Mouse (Mus musculus) forebrain, postnatal 0 days (tissue): ENCODE data around the gene Btn2a2. TPM values are rescaled to one million over a fixed set of nuclear protein-coding genes. Genes with fewer than 3 reads are reported as not detected.
"Not testable (repeated sequence)": the region's sequence is repeated elsewhere in the genome, so short reads cannot be mapped to it uniquely, and the experiment has no call there.

Experiments used
- ATAC-seq: fragments of 200-750 bp; cut with Nextera tagmentation; 2 replicates; pipeline ENCODE4 v1.8.0; 2017; ENCODE audit warnings: mild to moderate bottlenecking, moderate library complexity
- DNase-seq: peaks from one replicate; pipeline ENCODE4 v3.0.0-alpha.2; 2015
- H3K27ac ChIP-seq: fragments of 300-500 bp; sonication (generic); 2 replicates; pipeline ENCODE4 v1.5.1; 2014; ENCODE audit warnings: low read depth, mild to moderate bottlenecking, antibody characterized with exemption, low read length, moderate library complexity, mixed read lengths
- H3K27me3 ChIP-seq: fragments of 300-500 bp; sonication (generic); 2 replicates; pipeline ENCODE4 v1.6.1; 2014; ENCODE audit warnings: mild to moderate bottlenecking, low read length, mixed read lengths; ENCODE audit not compliant: insufficient read depth
- H3K36me3 ChIP-seq: fragments of 300-500 bp; sonication (generic); 2 replicates; pipeline ENCODE4 v1.6.1; 2014; ENCODE audit warnings: mild to moderate bottlenecking, moderate library complexity; ENCODE audit not compliant: insufficient read depth
- H3K4me1 ChIP-seq: fragments of 300-500 bp; sonication (generic); 2 replicates; pipeline ENCODE4 v1.6.1; 2014; ENCODE audit warnings: antibody characterized with exemption; ENCODE audit not compliant: insufficient read depth
- H3K4me2 ChIP-seq: fragments of 300-500 bp; sonication (generic); 2 replicates; pipeline ENCODE4 v1.6.1; 2014; ENCODE audit warnings: low read depth, mild to moderate bottlenecking, moderate library complexity
- H3K4me3 ChIP-seq: fragments of 300-500 bp; sonication (generic); 2 replicates; pipeline ENCODE4 v1.5.1; 2014; ENCODE audit warnings: low read depth, low read length, mixed read lengths
- H3K9ac ChIP-seq: fragments of 300-500 bp; sonication (generic); 2 replicates; pipeline ENCODE4 v1.6.1; 2014; ENCODE audit warnings: mild to moderate bottlenecking
- H3K9me3 ChIP-seq: fragments of 300-500 bp; sonication (generic); 2 replicates; pipeline ENCODE4 v1.6.1; 2016; ENCODE audit warnings: low read length
- CTCF ChIP-seq: sonication (generic); IDR thresholded peaks from 2 replicates; pipeline ENCODE4 v1.5.1; 2016; ENCODE audit warnings: antibody characterized with exemption, control low read depth, low read depth
- WGBS: fragments of 180-500 bp; shearing (Covaris S2); extraction: QIAGEN DNeasy Blood & Tissue Kit; methylation state at CpG from one replicate; pipeline ENCODE4 v1.1.7; 2014; 5-methylcytosine and 5-hydroxymethylcytosine counted together
- polyA plus RNA-seq: library from polyadenylated mRNA; unstranded; fragments of >200 nt; fragmentation: Nextera tagmentation; extraction: Ambion mirVana; gene quantifications from 2 replicates; pipeline ENCODE4 v1.2.1, GENCODE M21; 2015
- total RNA-seq: library from RNA; depleted of rRNA; stranded (reverse); fragments of >200 nt; gene quantifications from 2 replicates; pipeline ENCODE4 v1.2.3, GENCODE M21; 2014

Btn2a2 gene
- total and polyA plus RNA-seq, 2 experiments from 2014 or later: not detected

DNA sequence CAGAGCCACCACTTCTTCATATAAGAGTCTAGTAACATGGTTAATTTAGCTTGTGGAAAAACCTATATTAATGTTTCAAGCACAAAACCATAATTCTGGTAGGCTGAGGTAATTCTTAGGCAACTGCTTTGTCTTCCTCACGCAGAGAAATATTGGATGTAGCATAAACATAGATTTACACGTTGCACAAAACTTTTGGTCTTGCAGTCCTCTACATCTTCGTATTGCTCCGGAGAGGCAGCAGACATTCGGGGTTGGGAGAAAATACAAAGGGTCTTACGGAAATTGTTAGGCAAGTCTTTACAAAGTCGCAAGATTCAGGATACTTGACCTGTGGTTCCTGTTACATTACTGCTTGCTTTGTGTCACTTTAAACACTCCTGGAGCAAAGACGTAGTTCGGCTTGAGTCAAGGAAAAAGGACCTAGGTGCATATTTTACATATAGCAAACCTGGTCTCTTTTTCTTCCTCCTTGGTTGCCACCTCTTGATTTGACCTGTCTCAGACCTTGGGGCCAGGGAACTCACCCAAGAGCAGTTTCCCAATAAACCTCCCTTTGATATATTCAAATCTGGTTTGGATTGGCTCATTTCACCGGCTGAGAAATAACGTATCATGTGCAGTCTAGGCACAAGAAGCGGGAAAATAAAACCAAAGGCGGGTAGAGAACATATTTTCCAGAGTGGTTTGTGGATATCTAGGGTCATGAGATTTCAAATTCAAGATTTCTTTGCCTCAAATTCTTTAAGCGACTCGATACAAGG is 45.9 kb upstream of the Btn2a2 start:
- H3K27ac ChIP-seq: peak overlapping the region; percentile 67
- under 1% methylated on average over 15 of the region's 15 CpGs for WGBS

DNA sequence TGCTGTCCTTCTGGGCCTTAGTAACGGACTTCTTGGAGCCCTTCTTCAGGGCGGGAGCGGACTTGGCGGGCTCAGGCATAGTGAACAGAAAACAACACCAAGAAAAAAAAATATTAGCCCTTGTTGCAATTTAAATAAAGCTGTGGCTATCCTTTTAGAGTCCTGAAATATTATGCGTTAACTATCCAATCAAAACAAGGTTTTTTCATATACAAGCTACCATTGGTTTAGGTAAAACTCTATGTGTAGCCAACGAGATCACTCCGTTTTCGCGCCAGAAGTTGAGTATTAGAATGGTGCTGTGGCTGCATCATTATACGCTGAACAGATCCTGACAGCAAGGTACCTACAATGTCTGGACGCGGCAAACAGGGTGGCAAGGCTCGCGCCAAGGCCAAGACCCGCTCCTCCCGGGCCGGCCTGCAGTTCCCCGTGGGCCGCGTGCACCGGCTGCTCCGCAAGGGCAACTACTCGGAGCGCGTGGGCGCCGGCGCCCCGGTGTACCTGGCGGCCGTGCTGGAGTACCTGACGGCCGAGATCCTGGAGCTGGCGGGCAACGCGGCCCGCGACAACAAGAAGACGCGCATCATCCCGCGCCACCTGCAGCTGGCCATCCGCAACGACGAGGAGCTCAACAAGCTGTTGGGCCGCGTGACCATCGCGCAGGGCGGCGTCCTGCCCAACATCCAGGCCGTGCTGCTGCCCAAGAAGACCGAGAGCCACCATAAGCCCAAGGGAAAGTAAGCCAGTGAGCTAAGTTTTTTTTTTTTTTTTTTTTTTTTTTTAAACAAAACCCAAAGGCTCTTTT is 45.1 kb upstream of the Btn2a2 start, which contains the start of gene Hist1h2af:
Gene Hist1h2af (plus strand): TSS at position 347 of the 808 bp plus-strand sequence.
- not testable (repeated sequence) for H3K36me3 ChIP-seq, H3K9me3 ChIP-seq, H3K27me3 ChIP-seq
- peak within 1 kb of the TSS; percentile 22 for H3K9ac ChIP-seq
- DNase-seq (peak; percentile 90), ATAC-seq (peak; percentile 30; the same call in 1 of the 2 replicates)
- H3K4me1 ChIP-seq: peaks cover 22% of the 10 kb centered on the region
- under 1% methylated on average over 19 of the region's 53 CpGs for WGBS
- peak within 1 kb of the TSS; percentile 72 for H3K4me2 ChIP-seq
- peak within 1 kb of the TSS; percentile 67 for H3K27ac ChIP-seq
- peak within 1 kb of the TSS; percentile 47 for H3K4me3 ChIP-seq

More for the DNA sequence above, 45.9 kb upstream of the Btn2a2 start:
- peak overlapping the region; percentile 72 for H3K4me2 ChIP-seq
- TF ChIP-seq CTCF: no peak
- H3K27me3 ChIP-seq: no peaks in the 10 kb centered on the region
- H3K4me3 ChIP-seq: peak overlapping the region; percentile 47
- no peaks in the 10 kb centered on the region for H3K9me3 ChIP-seq
- peak overlapping the region; percentile 22; the same call in 1 of the 2 replicates for H3K9ac ChIP-seq
- ATAC-seq (0 out of 2 replicates have a peak, but pooled peaks have one; percentile 8), DNase-seq (no peak)
- H3K36me3 ChIP-seq: no peaks in the 10 kb centered on the region
- peaks cover 22% of the 10 kb centered on the region for H3K4me1 ChIP-seq

DNA sequence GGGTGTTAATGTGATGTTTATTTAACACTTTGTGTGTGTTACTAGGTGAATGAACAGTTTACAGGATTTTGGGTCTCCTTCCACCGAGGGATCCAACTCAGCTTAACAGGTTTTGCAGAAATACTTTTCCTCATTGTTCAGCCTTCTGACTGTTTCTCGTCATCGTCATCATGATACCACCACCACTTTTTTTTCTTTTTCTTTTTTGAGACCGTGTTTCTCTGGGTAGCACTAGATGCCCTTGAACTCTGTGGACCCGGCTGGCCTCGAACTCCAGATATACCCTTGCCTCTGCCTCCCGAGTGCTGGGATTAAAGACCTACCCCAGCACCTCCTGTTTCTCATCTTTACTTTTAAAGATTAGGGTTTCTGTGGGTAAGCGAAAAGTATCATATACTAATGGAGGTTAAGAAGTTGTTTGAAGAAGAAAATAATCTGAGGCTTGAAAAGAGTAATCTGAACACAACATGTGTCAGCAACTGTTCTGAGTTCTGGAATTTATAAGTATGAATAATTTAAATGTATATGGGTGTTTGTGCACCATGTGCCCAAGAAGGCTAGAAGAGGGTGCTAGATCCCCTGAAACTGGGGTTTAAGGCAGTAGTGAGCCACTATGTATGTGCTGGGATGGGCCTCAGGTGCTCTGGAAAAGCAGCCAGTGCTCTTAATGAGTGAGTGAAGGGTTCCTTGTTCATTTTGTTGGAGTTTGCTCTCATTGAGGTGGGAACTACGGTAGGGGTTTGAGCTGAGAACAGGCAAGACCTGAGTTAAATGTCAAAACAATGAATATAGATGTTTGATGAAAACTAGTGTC is 43.8 kb upstream of the Btn2a2 start:
- TF ChIP-seq CTCF: no peak
- Histone ChIP-seq H3K4me3 (peak overlapping the region; percentile 68), H3K4me2 (peak overlapping the region; percentile 72), H3K4me1 (peaks cover 22% of the 10 kb centered on the region), H3K9ac (peak overlapping the region; percentile 82; the same call in 1 of the 2 replicates), H3K27ac (peak overlapping the region; percentile 98; the same call in 1 of the 2 replicates), H3K27me3 (no peaks in the 10 kb centered on the region), H3K9me3 (no peaks in the 10 kb centered on the region), H3K36me3 (no peaks in the 10 kb centered on the region)
- no peak for ATAC-seq
- 13% methylated on average over 9 of the region's 9 CpGs for WGBS
- no peak for DNase-seq

DNA sequence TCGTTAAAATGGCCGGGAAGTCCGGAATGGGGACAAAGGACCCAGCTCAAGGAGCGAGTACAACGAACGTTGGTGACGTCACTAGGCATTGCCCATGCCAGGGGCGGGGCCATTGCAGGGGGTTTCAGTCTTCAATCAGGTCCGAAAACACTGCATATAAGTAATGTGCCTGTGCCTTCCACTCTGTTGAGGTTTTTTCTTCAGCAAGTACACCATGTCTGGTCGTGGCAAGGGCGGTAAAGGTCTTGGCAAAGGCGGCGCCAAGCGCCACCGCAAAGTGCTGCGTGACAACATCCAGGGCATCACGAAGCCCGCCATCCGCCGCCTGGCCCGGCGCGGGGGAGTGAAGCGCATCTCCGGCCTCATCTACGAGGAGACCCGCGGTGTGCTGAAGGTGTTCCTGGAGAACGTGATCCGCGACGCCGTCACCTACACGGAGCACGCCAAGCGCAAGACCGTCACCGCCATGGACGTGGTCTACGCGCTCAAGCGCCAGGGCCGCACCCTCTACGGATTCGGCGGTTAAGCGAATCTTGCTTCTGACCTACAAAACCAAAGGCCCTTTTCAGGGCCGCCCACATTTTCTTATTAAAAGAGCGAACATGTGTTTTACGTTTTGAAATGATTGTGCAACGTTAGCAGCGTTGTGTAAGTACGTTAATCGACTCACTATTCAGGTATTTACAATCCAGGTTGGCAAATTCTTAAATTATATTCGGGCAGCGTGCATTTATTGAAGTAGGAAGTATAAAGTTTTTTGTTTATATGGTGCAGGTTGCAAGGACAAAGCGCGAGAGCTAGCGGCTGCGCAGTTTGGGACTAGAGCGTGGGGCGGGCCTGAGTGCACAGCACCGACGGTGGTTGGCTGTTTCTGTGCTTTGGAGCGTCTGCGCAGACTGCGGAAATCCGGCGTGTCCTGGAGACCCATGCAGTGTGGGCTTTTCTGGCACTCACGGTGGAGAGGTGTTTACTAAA is 42.5 kb upstream of the Btn2a2 start, which contains the start of gene Hist1h4h:
Gene Hist1h4h (plus strand): TSS at position 150 of the 975 bp plus-strand sequence.
- WGBS: under 1% methylated on average over 57 of the region's 70 CpGs
- no peak for TF ChIP-seq CTCF

DNA sequence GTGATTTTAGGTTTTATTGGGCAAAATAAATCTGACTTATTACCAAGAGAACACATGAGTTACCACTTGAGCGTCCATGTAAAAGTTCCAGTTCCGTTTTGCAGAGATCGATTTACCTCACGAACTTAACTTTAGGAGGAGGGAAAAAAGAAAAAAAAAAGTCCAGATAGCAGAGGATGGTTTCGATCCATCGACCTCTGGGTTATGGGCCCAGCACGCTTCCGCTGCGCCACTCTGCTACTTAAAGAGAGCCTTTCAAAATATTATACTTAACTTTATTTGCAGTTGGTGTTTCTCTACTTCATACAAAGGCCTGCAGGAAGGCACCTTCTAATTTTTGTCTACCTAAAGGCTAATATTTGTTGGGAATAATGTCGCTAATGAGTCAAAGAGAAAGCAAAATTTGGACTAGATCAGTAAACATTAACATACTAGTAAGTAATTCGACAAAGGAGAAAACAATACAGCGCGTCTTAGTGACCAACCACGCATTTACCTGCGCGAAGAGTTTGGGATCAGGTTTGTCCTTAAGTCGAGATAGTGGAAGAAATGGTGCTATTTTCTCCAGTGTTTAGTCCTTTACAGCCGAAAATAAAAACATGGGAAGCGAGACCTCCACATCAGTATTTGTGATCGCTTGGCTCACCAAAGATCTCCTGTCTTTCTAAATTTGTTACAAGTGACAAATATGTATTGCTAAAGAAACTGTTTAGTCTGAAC is 41.7 kb upstream of the Btn2a2 start:
- no peak for TF ChIP-seq CTCF
- Histone ChIP-seq H3K27me3 (no peaks in the 10 kb centered on the region), H3K9ac (peak overlapping the region; percentile 82), H3K27ac (peak overlapping the region; percentile 98), H3K4me1 (peaks cover 22% of the 10 kb centered on the region), H3K9me3 (no peaks in the 10 kb centered on the region), H3K36me3 (no peaks in the 10 kb centered on the region), H3K4me3 (peak overlapping the region; percentile 68), H3K4me2 (peak overlapping the region; percentile 72)
- peak; percentile 85 for DNase-seq
- ATAC-seq: peak; percentile 7; the same call in 1 of the 2 replicates
- WGBS: under 1% methylated on average over 20 of the region's 20 CpGs

More for the DNA sequence above, 42.5 kb upstream of the Btn2a2 start, which contains the start of gene Hist1h4h:
- Histone ChIP-seq H3K4me2 (peak within 1 kb of the TSS; percentile 72), H3K4me3 (peak within 1 kb of the TSS; percentile 68), H3K9me3 (no peaks in the 10 kb centered on the region), H3K4me1 (peaks cover 22% of the 10 kb centered on the region), H3K9ac (peak within 1 kb of the TSS; percentile 82), H3K27me3 (no peaks in the 10 kb centered on the region), H3K27ac (peak within 1 kb of the TSS; percentile 98), H3K36me3 (no peaks in the 10 kb centered on the region)
- ATAC-seq (peak; percentile 87), DNase-seq (peak; percentile 99)
